Mouse (Mus musculus): ENCODE results near the gene Ntrk3. TPM values are rescaled to one million over a fixed set of nuclear protein-coding genes. Genes with fewer than 3 reads are reported as not detected.
A peak's percentile ranks its signal among the peaks of the same experiment; 100 is the strongest.

Ntrk3 gene
- total RNA-seq, 2 experiments from 2014 or later: 226 to 238 TPM

DNA sequence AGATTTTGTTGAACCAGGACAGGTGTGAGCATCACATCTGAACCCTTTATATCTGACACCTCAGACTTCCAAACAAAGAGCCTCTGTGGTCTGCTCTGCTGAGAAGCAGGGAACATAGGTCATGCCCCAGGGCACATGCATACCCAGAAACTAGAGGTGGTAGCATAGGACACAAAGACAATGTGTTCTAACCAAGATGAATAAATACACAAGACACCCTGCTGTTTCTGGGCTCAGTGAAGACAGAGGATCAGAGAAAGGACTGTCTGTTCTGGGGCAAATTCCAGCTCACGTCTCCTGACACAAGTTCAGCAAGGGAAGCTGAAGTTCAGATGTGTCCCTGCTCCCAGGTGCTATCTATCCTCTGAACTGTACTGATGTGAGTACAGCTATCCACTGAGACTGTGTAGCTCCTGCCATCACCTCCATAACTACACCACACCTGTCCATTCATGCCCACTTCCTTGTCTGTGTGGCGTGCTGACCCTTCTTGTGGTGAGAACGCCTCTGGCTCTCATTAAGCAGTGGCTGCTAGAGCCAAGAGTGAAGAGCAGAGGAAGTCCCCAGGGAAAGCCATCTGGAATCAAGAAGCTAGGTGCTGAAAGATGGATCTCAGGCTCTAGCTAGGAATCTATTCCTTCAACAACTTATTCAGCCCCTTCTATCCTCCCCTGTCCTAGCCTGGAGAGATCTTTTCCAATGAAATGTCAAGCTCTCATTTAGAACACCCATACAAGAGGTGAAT lies 468.1 kb downstream of the Ntrk3 start:
- no peak for TF ChIP-seq CTCF (conservative IDR thresholded peaks at IDR 0.05)
- no peak overlapping the region for H3K4me3 ChIP-seq
- H3K27ac ChIP-seq: peak overlapping the region; percentile 25; the same call in 1 of the 2 replicates
- no peak for DNase-seq (ENCODE audit: low spot score in 2 of 2)

DNA sequence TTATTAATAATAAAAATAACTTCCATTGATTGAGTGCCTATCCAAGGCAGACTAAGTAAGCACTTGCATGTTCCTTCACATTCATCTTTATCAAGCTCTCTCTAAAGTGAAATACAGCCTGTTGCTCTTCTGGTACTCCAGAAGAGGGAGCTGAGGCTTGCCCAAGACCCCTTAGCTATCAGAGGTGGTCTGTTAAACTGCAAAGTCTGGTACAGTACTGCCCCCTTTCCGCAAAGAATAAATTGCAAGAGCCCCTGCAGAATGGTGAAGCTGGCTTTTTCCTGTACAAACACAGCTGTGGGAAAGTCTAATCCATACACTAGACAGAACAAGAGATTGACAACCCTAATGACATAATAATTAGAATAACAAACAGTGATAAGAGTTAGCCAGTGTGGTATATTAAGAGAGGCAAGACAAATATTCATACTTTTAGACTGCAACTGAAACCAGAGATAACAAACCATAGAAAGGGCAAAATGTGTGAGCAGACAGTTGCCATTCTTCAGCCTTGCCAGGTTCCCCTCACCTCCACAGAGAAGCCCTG lies 470.3 kb downstream of the Ntrk3 start:
- Histone ChIP-seq H3K4me3 (no peak overlapping the region), H3K27ac (no peak overlapping the region)
- peak; percentile 67 for TF ChIP-seq CTCF (conservative IDR thresholded peaks at IDR 0.05)
- no peak for DNase-seq (ENCODE audit: low spot score in 2 of 2)

DNA sequence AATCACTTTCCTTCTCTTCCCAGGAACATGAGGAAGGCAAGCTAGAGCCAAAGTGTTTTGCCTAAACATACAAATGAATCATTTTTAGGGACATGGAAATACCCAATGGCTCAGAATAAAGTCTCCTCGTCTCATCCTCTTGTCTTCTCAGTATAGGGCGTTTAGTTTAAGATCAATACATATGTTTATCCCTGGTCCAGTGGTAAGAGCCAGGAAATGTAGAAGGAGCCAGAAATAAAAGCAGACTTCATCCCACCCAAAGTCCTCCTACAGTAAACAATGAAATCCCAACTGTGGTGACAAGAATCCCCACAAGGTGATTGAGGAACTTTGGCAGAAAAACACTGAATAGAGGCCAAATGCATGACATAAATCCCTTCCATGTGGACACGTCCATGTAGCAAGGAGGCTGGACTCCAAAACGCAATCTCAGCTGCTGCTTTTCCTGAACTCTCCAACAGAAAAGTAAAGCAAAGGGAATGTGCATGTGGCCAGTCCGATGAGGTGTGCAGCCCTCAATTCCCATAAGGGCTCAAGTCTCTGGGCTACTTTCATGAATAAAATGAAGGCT lies 473.3 kb downstream of the Ntrk3 start:
- no peak for TF ChIP-seq CTCF (conservative IDR thresholded peaks at IDR 0.05)

DNA sequence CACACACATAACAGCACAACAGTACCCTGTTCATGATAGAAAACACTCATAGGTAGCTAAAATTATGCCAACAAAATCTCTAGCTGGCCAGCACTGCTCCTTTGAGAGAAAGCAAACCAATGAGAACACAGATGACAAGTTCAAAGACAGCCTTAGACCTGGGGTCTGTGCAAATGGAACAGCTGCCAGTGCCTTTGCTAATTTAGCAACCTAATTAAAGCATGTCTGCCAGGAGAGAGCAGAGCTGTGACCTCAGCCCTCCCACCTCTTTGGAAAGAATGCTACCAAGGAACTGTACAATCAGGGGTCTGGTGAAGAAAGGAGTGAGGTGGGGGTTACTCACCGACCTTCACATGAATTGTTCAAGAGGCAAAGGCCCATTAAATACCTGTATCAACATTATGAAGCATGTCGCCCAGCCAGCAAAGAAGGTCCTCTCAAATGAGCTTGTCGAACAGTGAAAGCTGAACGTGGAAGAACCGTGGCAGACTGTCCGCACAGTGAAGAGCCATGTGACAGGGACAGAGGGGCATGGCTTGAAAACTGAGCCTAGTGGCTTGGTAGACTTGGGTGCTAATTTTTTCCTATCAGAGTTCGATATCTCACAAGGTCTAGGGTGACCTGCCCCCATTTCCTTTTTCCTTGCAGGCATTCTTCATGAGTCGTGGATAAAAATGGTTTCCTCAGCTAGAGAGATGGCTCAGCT lies 476.2 kb downstream of the Ntrk3 start:
- no peak for DNase-seq (ENCODE audit: low spot score in 2 of 2)
- H3K4me3 ChIP-seq: no peak overlapping the region
- no peak overlapping the region for H3K27ac ChIP-seq
- no peak for TF ChIP-seq CTCF (conservative IDR thresholded peaks at IDR 0.05)

More for the DNA sequence above, 473.3 kb downstream of the Ntrk3 start:
- no peak for DNase-seq (ENCODE audit: low spot score in 2 of 2)
- H3K27ac ChIP-seq: no peak overlapping the region
- no peak overlapping the region for H3K4me3 ChIP-seq

DNA sequence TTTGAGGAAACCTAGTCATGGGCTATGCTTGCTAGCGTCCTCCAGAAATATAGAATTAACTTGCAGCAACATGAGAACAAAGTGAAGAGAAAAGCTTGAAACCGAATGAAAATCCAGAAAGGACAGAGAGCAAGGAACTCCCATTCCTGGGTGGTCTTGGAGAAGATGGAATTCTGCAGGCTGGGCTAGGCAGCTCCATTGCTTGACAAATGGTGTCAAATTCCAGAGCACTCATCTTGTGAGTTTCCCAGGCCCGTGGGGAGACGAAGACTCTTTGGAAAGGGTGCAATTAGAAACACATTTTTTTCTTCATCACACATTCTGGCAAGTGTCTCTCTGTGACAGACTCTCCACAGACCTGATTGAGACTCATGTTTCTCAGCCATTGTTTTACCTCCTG lies 479.7 kb downstream of the Ntrk3 start:
- TF ChIP-seq CTCF (conservative IDR thresholded peaks at IDR 0.05): no peak
- Histone ChIP-seq H3K4me3 (no peak overlapping the region), H3K27ac (no peak overlapping the region)
- no peak for DNase-seq (ENCODE audit: low spot score in 2 of 2)

DNA sequence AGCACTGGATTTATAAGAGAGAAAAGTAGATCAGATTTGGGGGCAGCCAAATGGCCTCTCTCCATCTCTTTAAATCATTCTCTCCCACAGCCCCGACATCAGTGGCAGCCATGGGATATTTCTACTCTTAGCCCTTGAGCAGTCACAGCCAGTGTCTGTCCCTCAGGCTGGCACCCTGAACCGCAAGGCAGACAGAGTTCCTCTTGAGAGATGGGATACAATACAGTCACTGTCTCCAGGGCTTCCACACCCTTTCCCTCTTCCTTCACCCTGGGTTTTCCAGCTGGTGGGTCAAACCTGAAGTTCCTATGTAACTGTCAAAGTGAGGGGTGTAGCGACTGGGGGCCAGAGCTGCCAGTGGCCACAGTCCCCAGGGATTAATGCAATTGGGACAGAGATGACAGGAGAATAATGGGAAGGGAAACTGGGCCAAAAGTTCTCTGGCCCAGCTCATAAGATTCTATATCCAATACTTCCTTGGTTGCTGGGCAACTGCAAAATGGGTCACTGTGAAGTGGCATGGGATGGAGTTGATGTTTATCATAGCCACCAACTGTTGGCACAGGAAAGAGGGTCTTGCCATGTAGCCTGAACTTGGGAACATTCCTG lies 483.9 kb downstream of the Ntrk3 start:
- TF ChIP-seq CTCF (conservative IDR thresholded peaks at IDR 0.05): no peak
- DNase-seq (ENCODE audit: low spot score in 2 of 2): no peak
- no peak overlapping the region for H3K4me3 ChIP-seq
- no peak overlapping the region for H3K27ac ChIP-seq

DNA sequence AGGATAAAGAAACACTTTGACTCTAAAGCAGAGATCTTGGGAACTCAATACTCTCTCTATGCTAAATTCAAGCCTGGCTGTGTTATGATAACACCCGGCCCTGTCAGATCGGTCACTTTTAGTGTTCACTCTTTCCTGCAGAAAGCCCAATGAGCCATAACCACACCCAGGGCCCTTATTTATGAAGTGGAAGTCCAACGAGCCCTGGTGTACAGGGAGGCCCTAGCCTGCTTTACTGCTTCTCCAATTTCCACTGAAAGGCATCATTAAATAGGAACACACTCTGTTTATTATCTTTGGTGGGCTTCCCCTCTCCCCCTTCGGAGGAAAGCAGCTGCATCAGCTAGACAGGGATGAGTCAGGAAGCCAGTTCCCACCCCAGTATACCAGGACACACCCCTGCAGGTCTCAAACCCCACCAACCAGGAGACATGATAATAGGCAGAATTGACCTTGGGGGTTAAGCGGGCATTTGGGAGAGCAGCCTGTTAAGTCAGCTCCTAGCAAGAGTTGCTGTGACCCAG lies 489.6 kb downstream of the Ntrk3 start:
- no peak for DNase-seq (ENCODE audit: low spot score in 2 of 2)
- no peak overlapping the region for H3K4me3 ChIP-seq
- no peak for TF ChIP-seq CTCF (conservative IDR thresholded peaks at IDR 0.05)
- H3K27ac ChIP-seq: no peak overlapping the region

DNA sequence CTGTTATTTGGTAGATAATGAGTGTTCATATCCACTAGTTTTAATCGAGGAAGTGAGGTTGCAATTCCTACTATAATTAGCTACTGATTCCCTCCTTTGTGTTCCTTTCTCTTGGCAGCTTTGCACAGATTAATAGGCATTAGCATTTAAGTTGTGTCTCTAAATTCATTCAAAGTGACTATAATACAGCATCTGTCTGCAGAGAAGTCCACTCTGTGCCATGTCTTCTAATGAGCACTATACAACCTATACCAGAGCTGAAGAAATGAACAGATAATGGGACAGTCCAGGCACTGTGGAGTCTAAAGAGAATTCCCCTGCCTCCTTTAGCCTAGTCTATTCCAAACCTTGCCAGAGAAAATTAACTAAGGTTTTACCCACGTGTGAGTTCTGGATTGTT lies 498.8 kb downstream of the Ntrk3 start:
- no peak overlapping the region for H3K27ac ChIP-seq
- no peak overlapping the region for H3K4me3 ChIP-seq
- TF ChIP-seq CTCF (conservative IDR thresholded peaks at IDR 0.05): no peak
- no peak for DNase-seq (ENCODE audit: low spot score in 2 of 2)

DNA sequence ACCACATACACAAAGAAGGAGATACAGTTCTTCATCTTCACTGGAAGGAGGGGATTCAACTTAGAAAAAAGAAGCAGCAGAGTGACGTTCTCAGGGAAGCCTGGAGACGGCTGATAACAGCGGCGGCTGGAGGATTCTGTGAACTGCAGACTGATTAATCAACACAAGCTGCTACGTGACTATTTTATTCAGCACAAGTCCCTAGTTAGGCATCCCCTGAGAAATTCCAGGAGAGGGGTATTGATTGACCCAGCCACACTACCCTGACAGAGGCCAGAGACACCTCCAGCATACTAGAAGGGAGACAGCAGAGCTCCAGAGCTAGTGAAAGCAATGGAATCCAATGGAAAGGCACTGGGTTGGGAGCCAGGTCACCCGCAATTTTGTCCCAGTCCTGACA lies 516.1 kb downstream of the Ntrk3 start:
- DNase-seq (ENCODE audit: low spot score in 2 of 2): no peak
- no peak overlapping the region for H3K27ac ChIP-seq
- no peak for TF ChIP-seq CTCF (conservative IDR thresholded peaks at IDR 0.05)

DNA sequence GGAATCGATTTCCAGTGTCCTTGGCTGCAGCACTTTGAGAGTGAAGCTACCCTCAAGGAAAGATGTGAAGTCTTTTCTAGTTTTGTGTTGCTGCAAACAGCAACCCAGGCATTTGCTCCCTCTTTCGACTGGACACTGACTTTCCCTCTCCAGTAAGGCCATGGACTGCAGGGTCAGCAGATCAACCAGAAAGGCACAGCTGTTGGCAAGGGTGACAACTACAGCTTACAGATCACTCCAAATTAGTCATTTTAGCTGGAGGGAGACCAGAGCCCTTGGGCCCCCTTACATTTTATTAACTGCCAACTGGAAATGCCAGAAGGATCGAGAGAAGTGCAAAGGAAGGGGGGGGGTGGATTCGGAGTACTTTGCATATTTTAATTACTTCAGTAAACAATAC lies 516.9 kb downstream of the Ntrk3 start:
- TF ChIP-seq CTCF (conservative IDR thresholded peaks at IDR 0.05): no peak
- no peak overlapping the region for H3K27ac ChIP-seq
- DNase-seq (ENCODE audit: low spot score in 2 of 2): no peak
- H3K4me3 ChIP-seq: no peak overlapping the region

More for the DNA sequence above, 516.1 kb downstream of the Ntrk3 start:
- H3K4me3 ChIP-seq: no peak overlapping the region

DNA sequence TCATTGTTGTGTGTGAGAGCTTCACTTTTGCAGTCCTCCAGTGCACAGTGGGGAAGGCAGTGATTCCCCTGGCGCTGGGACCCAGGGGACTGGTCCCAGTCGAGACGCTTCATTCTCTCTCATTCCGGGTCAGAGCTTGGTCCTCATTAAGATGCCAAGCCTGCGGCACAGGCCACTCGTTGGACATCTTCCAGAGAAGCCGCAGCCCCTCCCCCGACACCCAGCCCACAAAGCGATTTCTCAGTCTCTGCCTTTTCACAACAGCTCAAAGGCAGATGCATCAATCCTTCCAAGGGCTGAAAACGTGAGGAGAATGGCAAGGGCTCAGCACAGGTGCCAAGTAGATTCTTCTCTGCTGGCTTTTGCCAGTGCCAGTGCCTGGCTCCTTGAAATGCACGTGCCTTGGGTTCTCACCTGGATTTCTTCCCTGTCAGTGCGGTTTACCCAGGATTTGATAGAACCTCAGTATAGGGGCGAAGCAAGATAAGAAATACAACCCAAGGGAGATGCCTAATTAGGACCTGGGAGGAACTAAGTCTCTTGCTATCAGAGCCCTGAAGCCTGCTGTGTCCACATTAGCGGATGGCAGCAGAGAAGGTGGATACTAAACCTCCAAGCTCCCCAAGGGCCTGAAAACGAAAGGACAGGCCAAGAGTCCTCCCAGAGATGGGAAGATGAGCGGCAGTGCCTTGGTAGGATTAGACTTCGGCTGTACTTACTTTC lies 546.7 kb downstream of the Ntrk3 start:
- DNase-seq (ENCODE audit: low spot score in 2 of 2): peak; percentile 41 to 75
- H3K4me3 ChIP-seq: no peak overlapping the region
- H3K27ac ChIP-seq: peak overlapping the region; percentile 40
- no peak for TF ChIP-seq CTCF (conservative IDR thresholded peaks at IDR 0.05)

DNA sequence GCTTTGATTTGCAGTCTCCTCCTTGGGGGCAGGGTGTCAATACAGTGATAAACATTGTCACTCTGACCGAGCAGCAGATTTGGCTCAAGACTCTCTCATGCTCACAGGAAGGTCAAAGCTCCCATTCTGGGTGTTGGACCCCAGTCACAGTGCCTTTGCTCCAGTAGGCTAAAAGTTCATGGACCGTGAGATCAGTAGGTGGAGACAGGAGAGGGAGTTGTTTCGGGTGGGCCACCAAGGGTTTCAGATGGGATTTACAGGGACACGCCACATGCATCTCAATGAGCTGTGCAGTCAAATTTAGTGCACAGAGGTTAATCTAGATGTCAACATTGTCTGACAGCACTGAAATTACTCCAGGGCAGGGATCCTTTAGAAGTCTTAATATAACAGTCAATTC lies 552.2 kb downstream of the Ntrk3 start:
- no peak overlapping the region for H3K4me3 ChIP-seq
- TF ChIP-seq CTCF (conservative IDR thresholded peaks at IDR 0.05): no peak
- no peak overlapping the region for H3K27ac ChIP-seq
- no peak for DNase-seq (ENCODE audit: low spot score in 2 of 2)

Measured in layer of hippocampus, adult 2 months (tissue).